Mouse (Mus musculus) layer of hippocampus, postnatal 36 days (tissue): ENCODE data around the gene Cdkn2d. TPM values are rescaled to one million over a fixed set of nuclear protein-coding genes. Genes with fewer than 3 reads are reported as not detected.
"Not testable (repeated sequence)": the region's sequence is repeated elsewhere in the genome, so short reads cannot be mapped to it uniquely, and the experiment has no call there.

ENCODE experiments used
- DNase-seq, 2 experiments: peaks; one replicate each; pipeline ENCODE4 v3.0.0; 2022
- total RNA-seq, 2 experiments: library from RNA; stranded (reverse); gene quantifications; 2 replicates each; pipeline ENCODE4 v1.2.3; 2021

The Cdkn2d gene
- total RNA-seq, 2 experiments from 2014 or later: 53.0 to 62.9 TPM

GRCm38 (mm10) chr9:21275013-21275710 lies 16.0 kb downstream of the Cdkn2d start:
- no peak for DNase-seq

DNA sequence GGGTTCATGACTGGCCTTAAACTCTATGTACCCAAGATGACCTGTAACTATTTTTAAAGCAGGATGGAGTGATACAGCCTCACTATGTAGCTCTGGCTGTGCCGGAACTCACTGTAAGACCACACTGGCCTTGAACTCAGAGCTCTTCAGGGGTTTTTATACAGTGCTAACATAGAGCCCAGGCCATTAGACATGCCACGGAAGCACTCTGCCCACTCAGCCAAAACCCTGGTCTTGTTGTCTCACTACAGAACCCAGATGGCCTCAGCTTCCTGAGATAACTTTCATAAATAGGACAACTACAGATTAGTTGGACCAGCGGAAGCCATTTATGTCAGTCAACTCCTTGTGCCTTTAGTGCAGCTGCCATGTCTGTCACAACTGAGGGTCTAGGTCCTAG lies 16.9 kb downstream of the Cdkn2d start:
- no peak for DNase-seq

DNA sequence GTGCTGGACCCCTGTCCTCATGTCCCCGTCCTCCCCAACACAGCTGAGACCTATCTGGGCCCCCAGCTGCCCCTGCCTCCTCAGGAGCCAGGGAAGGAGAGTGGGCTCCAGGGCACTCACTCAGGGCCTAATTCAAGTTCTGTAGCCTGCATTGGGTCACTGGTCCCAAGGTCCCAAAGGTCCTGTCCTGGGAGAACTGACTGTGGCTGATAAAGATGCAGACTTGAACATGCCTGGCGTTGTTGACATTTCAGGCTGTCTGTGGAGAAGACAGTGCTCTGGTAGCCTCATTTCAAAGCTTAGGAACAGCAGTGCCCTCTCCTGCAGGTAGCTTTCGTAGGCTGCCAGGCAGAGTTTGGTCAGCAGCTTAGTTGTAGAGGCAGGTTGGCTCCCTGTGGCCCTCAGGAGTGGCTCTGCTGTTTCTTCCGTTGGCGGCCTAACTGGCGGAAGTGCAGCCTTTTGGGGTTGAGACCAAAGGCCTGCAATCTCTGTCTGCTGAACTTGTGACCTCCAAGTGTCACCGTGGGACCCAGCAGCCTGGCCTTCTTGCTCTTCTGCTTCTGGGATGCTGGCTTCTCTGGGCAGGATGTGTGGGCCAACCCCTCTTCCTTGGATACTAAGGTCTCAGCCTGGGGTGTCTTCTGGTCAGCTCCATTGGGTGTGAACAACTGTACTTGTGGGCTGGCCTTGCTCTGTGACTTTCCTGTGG lies 17.5 kb downstream of the Cdkn2d start:
- DNase-seq: no peak

- DNase-seq: no peak
Measured at GRCm38 (mm10) chr9:21273094-21273493, 18.1 kb downstream of the Cdkn2d start.

DNA sequence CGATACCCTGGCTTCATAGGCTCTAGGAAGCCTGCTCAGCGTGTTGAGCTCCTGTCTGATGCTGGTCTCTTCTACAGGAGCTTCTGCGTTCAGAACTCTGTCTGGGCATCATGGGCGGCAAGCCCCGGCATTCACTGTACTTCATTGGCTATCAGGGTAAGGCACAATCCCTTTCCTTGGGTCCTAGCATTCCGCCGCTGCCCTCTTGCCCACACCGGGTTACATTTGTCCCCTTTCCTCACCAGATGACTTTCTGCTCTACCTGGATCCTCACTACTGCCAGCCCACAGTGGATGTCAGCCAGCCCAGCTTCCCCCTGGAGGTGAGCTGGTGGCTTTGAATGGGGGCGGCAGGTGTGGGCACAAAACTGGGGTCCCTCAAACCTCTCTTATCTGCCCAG lies 18.8 kb downstream of the Cdkn2d start:
- no peak for DNase-seq

DNA sequence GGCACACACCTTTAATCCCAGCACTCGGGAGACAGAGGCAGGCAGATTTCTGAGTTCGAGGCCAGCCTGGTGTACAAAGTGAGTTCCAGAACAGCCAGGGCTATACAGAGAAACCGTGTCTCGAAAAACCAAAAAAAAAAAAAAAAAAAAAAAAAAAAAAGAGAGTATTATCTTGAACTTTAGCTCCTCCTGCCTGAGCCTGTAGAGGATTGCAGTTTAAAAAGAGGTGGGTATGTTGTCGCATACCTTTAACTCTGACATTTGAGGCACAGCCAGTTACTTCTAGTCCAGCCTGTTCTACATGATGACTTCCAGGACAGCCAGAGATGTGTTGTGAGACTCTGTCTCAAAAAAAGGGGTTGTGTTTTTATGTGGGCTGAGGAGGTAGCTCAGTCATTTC lies 21.6 kb downstream of the Cdkn2d start:
- not testable (repeated sequence) for DNase-seq

GRCm38 (mm10) chr9:21268305-21268704 lies 22.9 kb downstream of the Cdkn2d start:
- no peak for DNase-seq

DNA sequence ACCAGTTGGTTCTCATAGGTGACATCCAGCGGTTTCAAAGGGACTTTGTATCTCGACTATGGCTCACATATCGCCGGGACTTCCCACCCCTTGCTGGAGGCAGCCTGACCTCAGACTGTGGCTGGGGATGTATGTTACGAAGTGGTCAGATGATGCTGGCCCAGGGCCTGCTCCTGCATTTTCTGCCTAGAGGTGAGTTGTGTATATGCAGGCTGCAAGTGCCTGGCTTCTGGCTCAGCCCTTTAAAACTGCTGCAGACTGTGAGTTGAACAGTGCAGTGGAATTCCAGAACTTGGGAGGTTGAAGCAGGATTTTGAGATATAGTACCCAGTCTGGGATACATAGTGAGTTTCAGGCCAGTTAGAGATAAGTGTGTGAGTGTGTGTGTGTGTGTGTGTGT lies 24.3 kb downstream of the Cdkn2d start:
- no peak for DNase-seq

DNA sequence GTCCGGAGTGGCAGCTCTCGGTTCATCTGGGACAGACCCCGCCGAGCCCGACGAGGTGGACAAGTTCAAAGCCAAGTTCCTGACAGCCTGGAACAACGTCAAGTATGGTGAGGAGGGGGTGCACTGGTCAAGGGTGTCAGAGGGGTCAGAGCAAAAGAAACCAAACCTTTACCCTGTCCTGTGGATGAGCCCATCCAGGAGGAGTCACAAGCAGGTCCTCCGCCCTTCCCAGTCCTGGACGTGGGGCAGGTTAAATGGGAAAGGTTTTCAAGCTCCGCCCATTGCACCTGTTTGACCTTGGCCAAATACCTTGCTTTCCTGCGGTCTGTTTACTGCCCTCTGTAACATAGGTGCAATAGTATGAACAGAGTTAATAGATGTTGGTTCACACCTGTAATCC lies 25.6 kb downstream of the Cdkn2d start:
- DNase-seq: no peak

- peak; percentile 98 for DNase-seq
Measured at GRCm38 (mm10) chr9:21265000-21265561, 26.1 kb downstream of the Cdkn2d start, which contains the start of gene Atg4d. TSS of gene Atg4d (plus strand) at chr9:21265293.

DNA sequence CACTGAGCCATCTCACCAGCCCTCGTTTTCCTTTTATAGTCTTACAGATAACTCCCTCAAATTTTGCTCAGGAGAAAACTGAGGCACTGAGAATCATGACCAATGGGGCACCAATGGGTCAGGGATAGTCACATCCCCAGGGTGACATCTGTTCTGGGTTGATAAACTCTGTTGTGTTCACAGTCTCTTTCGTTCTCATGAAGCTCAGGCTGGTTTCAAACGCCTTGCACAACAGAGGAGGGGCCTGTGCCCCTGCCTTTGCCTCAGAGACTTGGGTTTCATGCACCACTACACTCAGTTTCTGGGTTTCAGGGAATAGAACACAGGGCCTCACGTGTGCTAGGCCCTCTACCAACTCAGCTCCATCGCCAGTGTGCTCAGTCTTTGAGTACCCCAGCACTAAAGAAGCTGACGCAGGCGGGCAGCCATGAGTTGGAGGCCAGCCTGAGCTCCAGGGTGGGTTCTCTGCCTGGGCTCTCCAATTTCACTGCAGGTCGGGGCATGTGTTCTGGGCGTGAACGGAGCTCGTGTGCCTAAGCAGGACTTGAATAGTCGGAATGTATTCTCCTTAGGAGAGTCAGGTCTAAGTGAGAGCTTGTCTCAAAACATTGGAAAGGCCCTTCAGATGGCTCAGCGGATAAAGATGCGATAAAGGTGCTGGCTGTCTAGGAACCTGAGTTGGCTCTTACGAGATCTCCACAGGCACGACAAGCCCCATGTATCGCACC lies 26.8 kb downstream of the Cdkn2d start:
- no peak for DNase-seq

DNA sequence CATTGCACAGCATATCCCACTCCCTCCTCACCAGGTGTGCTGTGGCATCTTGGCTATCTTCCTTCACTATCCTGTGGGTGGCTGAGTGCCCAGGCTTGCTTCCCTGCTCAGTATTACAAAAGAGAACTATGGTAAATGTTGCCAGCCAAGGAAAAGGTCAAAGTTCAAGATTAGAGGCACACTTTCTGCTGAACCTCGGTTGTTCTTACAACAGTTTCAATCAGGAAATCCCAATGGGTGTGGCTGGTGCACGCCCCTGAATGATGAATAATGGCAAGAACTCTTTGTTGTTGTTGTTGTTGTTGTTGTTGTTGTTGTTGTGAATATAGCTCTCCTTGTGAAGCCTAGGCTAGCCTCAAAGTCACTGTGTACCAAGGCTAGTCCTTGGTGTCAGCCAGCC lies 29.4 kb downstream of the Cdkn2d start:
- DNase-seq: no peak

- no peak for DNase-seq
Measured at GRCm38 (mm10) chr9:21260491-21261040, 30.6 kb downstream of the Cdkn2d start.

- not testable (repeated sequence) for DNase-seq
Measured at GRCm38 (mm10) chr9:21256349-21256748, 34.9 kb downstream of the Cdkn2d start.

DNA sequence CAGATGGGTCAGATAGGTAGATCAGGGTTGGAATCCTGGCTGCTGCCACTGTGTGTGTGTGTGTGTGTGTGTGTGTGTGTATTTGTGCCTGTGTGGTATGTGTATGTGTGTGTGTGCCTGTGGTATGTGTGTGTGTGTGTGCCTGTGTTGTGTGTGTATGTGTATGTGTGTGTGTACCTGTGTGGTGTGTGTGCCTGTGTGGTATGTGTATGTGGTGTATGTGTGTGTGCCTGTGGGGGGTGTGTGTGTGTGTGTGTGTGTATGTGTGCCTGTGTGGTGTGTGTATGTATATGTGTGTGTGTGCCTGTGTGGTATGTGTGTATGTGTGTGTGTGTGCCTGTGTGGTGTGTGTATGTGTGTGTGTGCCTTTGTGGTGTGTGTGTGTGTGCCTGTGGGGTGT lies 36.5 kb downstream of the Cdkn2d start:
- no peak for DNase-seq

DNA sequence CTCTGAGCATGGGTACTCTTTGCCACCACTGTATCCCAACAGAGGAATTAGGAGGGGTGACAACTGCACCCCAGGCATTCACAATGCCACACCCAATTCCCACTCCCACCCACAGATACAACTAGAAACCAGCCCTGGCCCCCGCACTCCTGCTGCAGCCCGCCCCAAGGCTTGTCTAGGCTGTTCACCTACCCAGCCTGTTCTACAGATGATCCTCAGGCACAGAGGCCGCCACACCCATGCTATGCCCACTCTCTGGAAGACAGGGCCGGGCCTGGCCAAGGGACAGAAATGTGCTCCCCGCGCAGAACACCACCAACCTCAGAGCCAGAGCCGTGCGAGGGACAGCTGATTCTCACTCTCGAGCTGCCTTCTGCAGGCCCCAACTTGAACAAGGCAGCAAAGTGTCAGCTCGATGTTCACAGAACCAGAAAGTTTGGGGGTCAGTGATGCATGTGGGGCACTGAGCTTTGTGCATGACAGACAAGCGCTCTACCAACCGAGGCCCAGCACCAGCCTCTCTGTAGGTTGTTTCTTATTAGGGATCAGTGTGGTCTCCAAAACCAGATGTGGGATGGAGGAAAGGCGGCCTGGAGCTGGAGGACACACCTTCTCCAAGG lies 40.0 kb downstream of the Cdkn2d start:
- no peak for DNase-seq

DNA sequence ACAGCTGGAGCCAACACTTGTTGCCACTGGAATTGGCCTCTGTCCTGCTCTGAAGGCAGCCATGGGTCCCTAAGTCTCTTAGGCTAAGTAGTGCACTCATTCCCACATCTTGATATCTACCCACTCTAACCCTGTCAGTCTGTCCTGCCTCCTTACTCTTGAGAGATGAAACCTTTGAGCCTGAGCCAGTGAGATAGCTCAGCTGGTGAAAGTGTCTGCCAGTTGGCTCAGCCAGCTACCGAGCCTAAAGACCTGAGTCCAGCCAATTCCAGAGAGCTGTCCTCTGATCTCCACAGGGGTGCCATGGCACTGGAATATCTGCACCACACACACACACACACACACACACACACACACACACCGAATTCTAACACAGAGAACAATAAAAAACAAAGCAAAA lies 40.7 kb downstream of the Cdkn2d start:
- no peak for DNase-seq

DNA sequence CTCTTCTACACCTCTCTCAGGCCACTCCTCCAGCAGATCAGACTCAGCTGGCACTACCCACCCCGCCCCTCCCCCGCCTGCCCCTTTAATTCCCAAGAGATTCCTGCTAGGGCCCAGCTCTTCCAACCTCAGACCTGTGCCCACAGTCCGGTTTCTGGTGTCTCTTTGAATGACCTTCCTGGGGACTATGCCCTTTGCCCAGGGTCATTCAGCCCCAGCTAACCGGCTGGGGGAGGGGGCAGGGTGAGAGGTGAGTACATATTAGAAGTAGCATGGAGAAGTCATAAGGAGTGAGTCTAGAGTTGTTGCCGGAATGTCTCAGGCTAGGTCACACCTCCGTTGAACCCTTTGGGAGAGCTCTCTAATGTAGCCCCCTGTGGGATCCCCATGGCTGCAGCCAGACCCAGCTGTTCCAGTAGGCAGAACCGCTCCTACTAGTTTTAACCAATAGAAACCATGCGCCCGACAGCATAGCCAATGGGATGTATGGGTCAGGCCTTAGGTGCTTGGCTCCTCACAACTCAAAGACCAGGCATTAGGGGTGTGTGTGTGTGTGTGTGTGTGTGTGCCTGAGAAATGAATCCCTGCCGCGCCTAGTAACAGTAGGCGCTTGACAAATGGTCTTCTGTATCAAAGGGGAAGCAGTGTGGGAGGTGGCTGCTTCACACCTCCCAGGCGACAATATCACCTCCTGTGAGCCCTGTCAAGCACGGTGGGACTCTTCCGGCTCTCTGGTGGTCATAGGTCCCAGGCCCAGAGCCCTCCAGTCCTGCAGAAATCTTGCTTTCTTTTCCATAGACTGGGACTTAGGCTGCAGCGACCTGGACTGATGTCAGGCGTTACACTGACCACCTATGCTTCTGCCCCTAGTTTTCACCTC lies 41.3 kb downstream of the Cdkn2d start:
- no peak for DNase-seq

- peak; percentile 49 to 56 for DNase-seq
Measured at GRCm38 (mm10) chr9:21248326-21248725, 42.9 kb downstream of the Cdkn2d start, which contains the start of gene S1pr5. TSS of gene S1pr5 (minus strand) at chr9:21248443.

DNA sequence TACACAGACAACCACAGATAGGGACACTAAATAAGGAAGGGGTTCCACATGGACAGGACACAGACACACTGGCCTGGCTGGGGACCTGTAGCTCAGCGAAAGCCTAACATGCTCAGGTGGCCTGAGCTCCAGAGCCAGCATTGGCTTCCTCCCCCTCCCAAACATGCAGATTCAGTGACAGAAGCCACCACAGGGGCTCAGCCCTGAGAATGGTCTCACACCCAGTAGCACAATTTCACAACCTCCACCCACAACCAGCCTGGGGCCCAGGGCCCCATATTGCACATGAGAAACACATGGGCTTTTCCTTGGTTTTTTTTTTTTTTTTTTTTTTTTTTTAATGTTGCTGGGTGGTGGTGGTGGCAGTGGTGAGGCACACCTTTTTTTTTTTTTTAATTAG lies 44.9 kb downstream of the Cdkn2d start:
- no peak for DNase-seq

DNA sequence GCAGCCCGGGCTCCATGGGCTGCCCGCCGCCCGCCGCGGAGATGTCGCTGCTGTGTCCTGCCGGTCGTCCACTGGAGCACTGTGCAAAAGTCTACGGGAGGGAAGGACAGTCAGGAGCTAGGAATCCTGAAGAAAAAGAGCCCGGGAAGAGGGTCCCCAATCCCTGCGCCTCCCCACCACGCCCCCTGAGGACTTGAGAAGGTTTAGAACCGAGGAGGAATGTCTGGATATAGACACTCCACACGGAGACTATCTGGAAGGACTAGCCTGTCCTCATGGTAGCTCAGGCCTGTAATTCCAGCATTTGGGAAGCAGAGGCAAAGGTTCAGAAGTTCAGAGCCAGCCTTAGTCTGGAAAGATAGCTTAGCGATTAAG lies 46.1 kb downstream of the Cdkn2d start:
- no peak for DNase-seq
